Mouse (Mus musculus): ENCODE results near the gene Slc4a4. TPM values are rescaled to one million over a fixed set of nuclear protein-coding genes. Genes with fewer than 3 reads are reported as not detected.

The Slc4a4 gene
- polyA plus RNA-seq, 2 experiments = 0.50 to 0.57 TPM

DNA sequence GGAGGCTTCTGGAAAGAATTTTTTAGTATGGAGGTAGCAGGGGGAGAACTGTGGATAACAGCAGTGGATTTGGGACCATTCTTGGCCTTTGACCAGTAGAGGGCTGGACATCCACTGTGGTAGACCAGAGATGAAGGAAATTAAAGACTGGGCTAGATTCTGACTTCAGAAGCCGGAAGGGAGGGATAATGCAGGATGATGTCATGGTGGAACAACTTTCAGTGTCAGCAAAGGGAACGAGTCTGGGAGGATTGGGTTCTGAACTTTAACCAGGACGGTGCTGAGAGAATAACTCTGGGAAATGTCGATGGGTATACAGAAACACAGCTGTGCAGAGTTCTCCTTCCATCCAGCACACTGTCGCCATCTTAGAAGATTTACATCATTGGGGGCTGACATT, 175.7 kb downstream of the Slc4a4 start:
- no peak for TF ChIP-seq CTCF (IDR thresholded peaks at IDR 0.05; ENCODE audit: low read depth)
- TF ChIP-seq EP300 (IDR thresholded peaks at IDR 0.05; ENCODE audit: low read depth) = no peak
- no peaks in the 10 kb centered on the region; a peak in 1 of 4 replicates for H3K4me1 ChIP-seq (replicated peaks; ENCODE audit: control insufficient read depth in 2 of 2, insufficient read depth in 2 of 2, low read length in 1 of 2)
- H3K9me3 ChIP-seq (ENCODE audit: control insufficient read depth, low read length) = no peaks in the 10 kb centered on the region
- 69% methylated on average over 5 of the region's 5 CpGs for WGBS (ENCODE audit: insufficient replicate concordance)
- no peak overlapping the region for H3K27ac ChIP-seq
- H3K4me3 ChIP-seq (ENCODE audit: insufficient read depth in 1 of 2, low read depth in 2 of 2, low read length in 2 of 2) = no peak overlapping the region
- H3K36me3 ChIP-seq (replicated peaks; ENCODE audit: control insufficient read depth, insufficient read depth, low read depth) = no peaks in the 10 kb centered on the region
- no peak for DNase-seq (ENCODE audit: low read depth in 3 of 3, low spot score in 3 of 3)
- no peak overlapping the region for H3K4me2 ChIP-seq (ENCODE audit: low read depth)
- no peak overlapping the region for H3K9ac ChIP-seq (replicated peaks)
- no peaks in the 10 kb centered on the region for H3K27me3 ChIP-seq (ENCODE audit: control insufficient read depth, insufficient read depth, low read length)
- no peak for ATAC-seq (ENCODE audit: insufficient read depth)

DNA sequence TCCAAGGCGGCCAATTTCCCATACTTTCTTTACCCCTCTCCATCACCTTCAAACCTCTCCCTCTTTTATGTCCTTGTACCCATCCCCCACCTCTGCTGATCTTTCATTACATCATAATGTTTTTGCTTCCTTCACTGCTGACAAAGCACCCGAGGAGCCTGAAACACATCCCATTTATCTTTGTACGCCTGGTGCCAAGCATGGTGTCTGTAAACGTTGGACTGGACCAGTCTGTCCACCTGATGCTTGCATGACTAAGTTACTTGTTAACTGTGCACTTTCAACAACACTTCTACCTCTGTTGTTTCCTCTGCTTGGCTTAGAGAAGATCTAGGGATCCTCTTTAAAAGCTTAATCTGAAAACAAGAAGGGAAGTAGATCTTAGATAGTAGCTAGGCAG, 180.5 kb downstream of the Slc4a4 start:
- DNase-seq (ENCODE audit: low read depth in 3 of 3, low spot score in 3 of 3) (no peak), ATAC-seq (ENCODE audit: insufficient read depth) (no peak)
- no peaks in the 10 kb centered on the region for H3K9me3 ChIP-seq (ENCODE audit: control insufficient read depth, low read length)
- no peaks in the 10 kb centered on the region for H3K27me3 ChIP-seq (ENCODE audit: control insufficient read depth, insufficient read depth, low read length)
- H3K27ac ChIP-seq = no peak overlapping the region
- no peaks in the 10 kb centered on the region for H3K4me1 ChIP-seq (replicated peaks; ENCODE audit: control insufficient read depth in 2 of 2, insufficient read depth in 2 of 2, low read length in 1 of 2)
- H3K4me2 ChIP-seq (ENCODE audit: low read depth) = no peak overlapping the region
- no peaks in the 10 kb centered on the region for H3K36me3 ChIP-seq (replicated peaks; ENCODE audit: control insufficient read depth, insufficient read depth, low read depth)
- H3K9ac ChIP-seq (replicated peaks) = no peak overlapping the region
- H3K4me3 ChIP-seq (ENCODE audit: insufficient read depth in 1 of 2, low read depth in 2 of 2, low read length in 2 of 2) = no peak overlapping the region
- TF ChIP-seq EP300 (IDR thresholded peaks at IDR 0.05; ENCODE audit: low read depth) = no peak
- no peak for TF ChIP-seq CTCF (IDR thresholded peaks at IDR 0.05; ENCODE audit: low read depth)
- 55% methylated on average over 4 of the region's 4 CpGs for WGBS (ENCODE audit: insufficient replicate concordance)

DNA sequence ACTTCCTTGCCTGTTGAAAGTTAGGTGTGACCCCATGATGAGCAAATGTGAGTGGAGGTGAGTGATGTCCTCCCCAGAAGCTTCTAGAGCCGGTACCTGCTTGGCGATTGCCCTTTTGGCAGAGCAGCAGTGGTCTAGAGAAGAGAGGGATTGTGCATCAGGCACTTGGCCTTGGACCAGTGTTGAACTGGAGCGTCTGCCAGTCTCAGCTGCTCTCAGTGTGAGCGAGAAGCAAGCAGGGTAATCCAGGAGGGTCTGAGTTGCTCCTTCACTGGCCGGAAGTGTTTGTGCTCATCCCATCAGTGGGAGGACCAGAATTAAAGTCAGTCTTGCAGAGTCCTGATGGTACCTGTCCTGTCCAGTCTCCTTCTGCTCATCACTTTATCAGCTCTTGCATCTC, 181.5 kb downstream of the Slc4a4 start:
- WGBS (ENCODE audit: insufficient replicate concordance) = 72% methylated on average over 5 of the region's 5 CpGs
- Histone ChIP-seq H3K36me3 (replicated peaks; ENCODE audit: control insufficient read depth, insufficient read depth, low read depth) (no peaks in the 10 kb centered on the region), H3K9me3 (ENCODE audit: control insufficient read depth, low read length) (no peaks in the 10 kb centered on the region), H3K4me1 (replicated peaks; ENCODE audit: control insufficient read depth in 2 of 2, insufficient read depth in 2 of 2, low read length in 1 of 2) (no peaks in the 10 kb centered on the region), H3K27me3 (ENCODE audit: control insufficient read depth, insufficient read depth, low read length) (no peaks in the 10 kb centered on the region), H3K9ac (replicated peaks) (no peak overlapping the region), H3K4me2 (ENCODE audit: low read depth) (no peak overlapping the region), H3K27ac (no peak overlapping the region), H3K4me3 (ENCODE audit: insufficient read depth in 1 of 2, low read depth in 2 of 2, low read length in 2 of 2) (no peak overlapping the region)
- TF ChIP-seq CTCF (IDR thresholded peaks at IDR 0.05; ENCODE audit: low read depth) = no peak
- no peak for TF ChIP-seq EP300 (IDR thresholded peaks at IDR 0.05; ENCODE audit: low read depth)
- ATAC-seq (ENCODE audit: insufficient read depth) = no peak
- no peak for DNase-seq (ENCODE audit: low read depth in 3 of 3, low spot score in 3 of 3)

GRCm38 (mm10) chr5:89070051-89070450, 183.4 kb downstream of the Slc4a4 start:
- no peaks in the 10 kb centered on the region for H3K27me3 ChIP-seq (ENCODE audit: control insufficient read depth, insufficient read depth, low read length)
- H3K4me2 ChIP-seq (ENCODE audit: low read depth) = no peak overlapping the region
- H3K4me1 ChIP-seq (replicated peaks; ENCODE audit: control insufficient read depth in 2 of 2, insufficient read depth in 2 of 2, low read length in 1 of 2) = no peaks in the 10 kb centered on the region
- ATAC-seq (ENCODE audit: insufficient read depth) (no peak), DNase-seq (ENCODE audit: low read depth in 3 of 3, low spot score in 3 of 3) (no peak)
- no peak overlapping the region for H3K9ac ChIP-seq (replicated peaks)
- no peak overlapping the region for H3K27ac ChIP-seq
- no peak overlapping the region for H3K4me3 ChIP-seq (ENCODE audit: insufficient read depth in 1 of 2, low read depth in 2 of 2, low read length in 2 of 2)
- 66% methylated on average over 3 of the region's 3 CpGs for WGBS (ENCODE audit: insufficient replicate concordance)
- H3K9me3 ChIP-seq (ENCODE audit: control insufficient read depth, low read length) = no peaks in the 10 kb centered on the region
- no peak for TF ChIP-seq CTCF (IDR thresholded peaks at IDR 0.05; ENCODE audit: low read depth)
- H3K36me3 ChIP-seq (replicated peaks; ENCODE audit: control insufficient read depth, insufficient read depth, low read depth) = no peaks in the 10 kb centered on the region

DNA sequence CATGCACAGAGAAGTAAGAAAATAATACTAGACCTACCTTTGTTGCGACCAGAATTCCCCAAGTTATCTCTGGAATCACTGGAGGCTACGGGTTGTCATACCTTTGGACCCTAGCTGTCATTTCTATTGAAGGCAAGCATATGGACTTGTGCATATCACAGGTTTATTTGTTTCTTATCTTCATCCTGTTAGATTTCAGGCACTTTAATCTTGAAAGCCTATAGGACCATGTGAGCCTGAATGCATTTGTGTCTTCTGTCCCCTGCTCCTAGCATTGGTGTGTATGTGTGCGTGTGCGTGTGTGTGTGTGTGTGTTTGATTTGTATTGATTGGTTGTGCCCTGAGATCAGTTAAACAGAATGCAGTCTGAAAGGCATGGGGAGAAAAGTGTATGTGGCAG, 185.3 kb downstream of the Slc4a4 start:
- 67% methylated on average over 4 of the region's 4 CpGs for WGBS (ENCODE audit: insufficient replicate concordance)
- H3K9ac ChIP-seq (replicated peaks) = no peak overlapping the region
- H3K9me3 ChIP-seq (ENCODE audit: control insufficient read depth, low read length) = no peaks in the 10 kb centered on the region
- DNase-seq (ENCODE audit: low read depth in 3 of 3, low spot score in 3 of 3) (no peak), ATAC-seq (ENCODE audit: insufficient read depth) (no peak)
- H3K4me3 ChIP-seq (ENCODE audit: insufficient read depth in 1 of 2, low read depth in 2 of 2, low read length in 2 of 2) = no peak overlapping the region
- no peak overlapping the region for H3K4me2 ChIP-seq (ENCODE audit: low read depth)
- H3K4me1 ChIP-seq (replicated peaks; ENCODE audit: control insufficient read depth in 2 of 2, insufficient read depth in 2 of 2, low read length in 1 of 2) = no peaks in the 10 kb centered on the region
- H3K27ac ChIP-seq = no peak overlapping the region
- no peaks in the 10 kb centered on the region for H3K36me3 ChIP-seq (replicated peaks; ENCODE audit: control insufficient read depth, insufficient read depth, low read depth)
- H3K27me3 ChIP-seq (ENCODE audit: control insufficient read depth, insufficient read depth, low read length) = no peaks in the 10 kb centered on the region
- TF ChIP-seq CTCF (IDR thresholded peaks at IDR 0.05; ENCODE audit: low read depth) = no peak
- TF ChIP-seq EP300 (IDR thresholded peaks at IDR 0.05; ENCODE audit: low read depth) = no peak
